Mouse (Mus musculus) c-Kit-positive CD71-negative TER-119-negative erythroid progenitor cells, embryonic 14.5 days (primary cell): Measurements from ENCODE around the gene Carmil1.
A peak's percentile ranks its signal among the peaks of the same experiment; 100 is the strongest.
"Not testable (repeated sequence)": the region's sequence is repeated elsewhere in the genome, so short reads cannot be mapped to it uniquely, and the experiment has no call there.

Source experiments
- DNase-seq: peaks from one replicate; pipeline ENCODE4 v3.0.0-alpha.2; 2013; ENCODE audit warnings: low read depth

Carmil1 gene

GRCm38 (mm10) chr13:24152610-24153009 lies 128.0 kb downstream of the Carmil1 start:
- DNase-seq: no peak

- DNase-seq: no peak
These were observed 129.3 kb downstream of the Carmil1 start for GRCm38 (mm10) chr13:24151335-24151734.

GRCm38 (mm10) chr13:24148549-24148948 lies 132.0 kb downstream of the Carmil1 start:
- DNase-seq: no peak

GRCm38 (mm10) chr13:24147006-24147405 lies 133.6 kb downstream of the Carmil1 start:
- no peak for DNase-seq

- no peak for DNase-seq
These were observed 134.1 kb downstream of the Carmil1 start for GRCm38 (mm10) chr13:24146541-24146940.

GRCm38 (mm10) chr13:24144858-24145257 lies 135.7 kb downstream of the Carmil1 start:
- no peak for DNase-seq

GRCm38 (mm10) chr13:24144141-24144540 lies 136.5 kb downstream of the Carmil1 start:
- DNase-seq: no peak

GRCm38 (mm10) chr13:24136836-24137235 lies 143.8 kb downstream of the Carmil1 start:
- no peak for DNase-seq

GRCm38 (mm10) chr13:24135282-24136230 lies 145.0 kb downstream of the Carmil1 start:
- no peak for DNase-seq

- DNase-seq: no peak
These were observed 147.7 kb downstream of the Carmil1 start for GRCm38 (mm10) chr13:24132866-24133265.

GRCm38 (mm10) chr13:24131319-24131718 lies 149.3 kb downstream of the Carmil1 start:
- no peak for DNase-seq

- no peak for DNase-seq
These were observed 149.9 kb downstream of the Carmil1 start for GRCm38 (mm10) chr13:24130741-24131140.

GRCm38 (mm10) chr13:24128731-24129130 lies 151.9 kb downstream of the Carmil1 start:
- DNase-seq: no peak

- no peak for DNase-seq
These were observed 154.7 kb downstream of the Carmil1 start for GRCm38 (mm10) chr13:24125865-24126264.

- DNase-seq: no peak
These were observed 163.3 kb downstream of the Carmil1 start for GRCm38 (mm10) chr13:24117181-24117812.

- DNase-seq: peak; percentile 35
These were observed 167.8 kb downstream of the Carmil1 start for GRCm38 (mm10) chr13:24112689-24113348.

GRCm38 (mm10) chr13:24110329-24110728 lies 170.3 kb downstream of the Carmil1 start:
- no peak for DNase-seq

GRCm38 (mm10) chr13:24108282-24108681 lies 172.3 kb downstream of the Carmil1 start:
- no peak for DNase-seq

- DNase-seq: no peak
These were observed 173.5 kb downstream of the Carmil1 start for GRCm38 (mm10) chr13:24107058-24107457.

- no peak for DNase-seq
These were observed 174.8 kb downstream of the Carmil1 start for GRCm38 (mm10) chr13:24105838-24106237.

- no peak for DNase-seq
These were observed 175.3 kb downstream of the Carmil1 start for GRCm38 (mm10) chr13:24105340-24105669.

GRCm38 (mm10) chr13:24104611-24105339 lies 175.8 kb downstream of the Carmil1 start:
- DNase-seq: not testable (repeated sequence)
